ENCODE assay signal across 12 mouse cellular contexts in the genomic region with DNA sequence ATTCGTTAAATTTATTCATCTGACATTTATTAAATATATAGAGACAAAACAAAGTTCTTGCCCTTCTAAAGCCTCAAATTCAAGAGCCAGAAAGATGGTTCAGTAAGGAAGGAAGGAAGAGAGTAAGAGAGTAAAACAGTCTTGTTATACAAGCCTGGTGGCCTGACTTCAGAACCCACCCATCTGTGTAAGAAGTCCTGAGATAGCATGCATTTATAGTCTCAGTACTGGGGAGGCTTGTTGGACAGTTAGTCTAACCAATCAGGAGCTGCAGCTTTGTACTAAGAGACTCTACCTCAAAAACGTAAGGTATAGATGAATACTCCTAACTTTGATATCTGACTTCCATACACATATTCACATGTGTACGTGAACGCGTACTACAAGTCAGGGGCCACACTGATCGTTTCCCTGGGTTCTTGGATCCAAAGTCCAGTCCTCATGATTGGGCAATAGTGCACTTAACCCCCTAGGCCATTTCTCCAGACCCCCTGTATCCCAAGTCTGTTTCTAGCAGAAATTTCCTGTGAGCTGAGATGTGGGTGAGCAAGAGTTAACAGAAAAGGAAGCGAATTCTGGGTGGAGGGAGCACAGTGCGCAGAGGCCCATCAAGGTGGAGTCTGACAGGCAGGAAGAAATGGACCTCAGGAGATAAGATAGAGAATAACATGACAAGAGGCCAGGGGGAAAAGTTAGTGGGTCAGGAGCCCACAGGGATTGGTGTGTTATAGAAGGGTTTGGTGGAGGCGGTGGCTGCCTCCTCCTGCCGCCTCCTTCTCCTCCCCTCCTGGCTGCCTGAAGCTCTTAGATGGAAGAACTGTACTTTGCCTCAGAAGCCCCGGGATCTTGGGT.
DNase-seq lines count a peak whose midpoint lies in the region; ATAC-seq and TF ChIP-seq lines count a peak whose summit lies in the region.
"Had no signal": no experiment of that assay in that cellular context is flagged by ENCODE, and none has a peak within 500 bp of the region (broad histone marks: within the 10 kb centered on the region; RNA-seq: fewer than 3 reads in every experiment).

No protein-coding gene starts in this region.

- H3K9ac ChIP-seq in kidney, postnatal 0 days (ENCODE audit: low read depth, low read length), result no peak overlapping the region
- no peak overlapping the region for H3K9ac ChIP-seq in kidney, embryonic 14.5 days (ENCODE audit: low read depth, low read length)
- H3K9ac ChIP-seq in liver, postnatal 0 days (replicated peaks), result no peak overlapping the region
- H3K9ac ChIP-seq: hindbrain, embryonic 13.5 days had no signal

- H3K4me3 ChIP-seq in kidney, postnatal 0 days (replicated peaks; ENCODE audit: low read depth, low read length), result no peak overlapping the region
- no peak overlapping the region for H3K4me3 ChIP-seq in kidney, embryonic 14.5 days (ENCODE audit: low read length)
- H3K4me3 ChIP-seq in liver, postnatal 0 days (ENCODE audit: low read depth, low read length), result no peak overlapping the region
- H3K4me3 ChIP-seq: hindbrain, embryonic 13.5 days; left cerebral cortex, adult 2 months; myocyte had no signal

- peak; percentile 66 for TF ChIP-seq EP300 in liver, postnatal 0 days (IDR thresholded peaks at IDR 0.05; ENCODE audit: low read depth)

- no peak overlapping the region for H3K4me2 ChIP-seq in kidney, postnatal 0 days (ENCODE audit: low read length)
- H3K4me2 ChIP-seq in kidney, embryonic 14.5 days (replicated peaks; ENCODE audit: low read depth, low read length), result no peak overlapping the region
- H3K4me2 ChIP-seq in liver, postnatal 0 days (ENCODE audit: low read depth, low read length), result peak overlapping the region; percentile 40
- H3K4me2 ChIP-seq: hindbrain, embryonic 13.5 days had no signal

- H3K27ac ChIP-seq in kidney, postnatal 0 days, result no peak overlapping the region
- H3K27ac ChIP-seq in kidney, embryonic 14.5 days (ENCODE audit: low read depth, low read length), result no peak overlapping the region
- H3K27ac ChIP-seq in liver, postnatal 0 days (ENCODE audit: low read depth), result no peak overlapping the region
- H3K27ac ChIP-seq: hindbrain, embryonic 13.5 days; left cerebral cortex, adult 2 months had no signal

- 73% methylated on average over 10 of the region's 11 CpGs for WGBS in kidney, postnatal 0 days
- WGBS in kidney, embryonic 14.5 days, result 81% methylated on average over 11 of the region's 11 CpGs
- 34% methylated on average over 11 of the region's 11 CpGs for WGBS in liver, postnatal 0 days (ENCODE audit: insufficient replicate concordance)

- no peaks in the 10 kb centered on the region for H3K36me3 ChIP-seq in kidney, postnatal 0 days (ENCODE audit: insufficient read depth, low read length)
- H3K36me3 ChIP-seq in kidney, embryonic 14.5 days (ENCODE audit: control insufficient read depth, insufficient read depth, low read length), result no peaks in the 10 kb centered on the region
- H3K36me3 ChIP-seq in liver, postnatal 0 days (replicated peaks; ENCODE audit: insufficient read depth, low read length), result no peaks in the 10 kb centered on the region
- H3K36me3 ChIP-seq: hindbrain, embryonic 13.5 days had no signal

- H3K9me3 ChIP-seq in kidney, postnatal 0 days (replicated peaks; ENCODE audit: low read length), result no peaks in the 10 kb centered on the region
- H3K9me3 ChIP-seq in kidney, embryonic 14.5 days (ENCODE audit: control insufficient read depth, low read length), result no peaks in the 10 kb centered on the region
- H3K9me3 ChIP-seq in liver, postnatal 0 days (ENCODE audit: low read length), result no peaks in the 10 kb centered on the region
- H3K9me3 ChIP-seq: hindbrain, embryonic 13.5 days had no signal

- H3K27me3 ChIP-seq in kidney, postnatal 0 days (ENCODE audit: insufficient read depth, low read length), result no peaks in the 10 kb centered on the region
- no peaks in the 10 kb centered on the region for H3K27me3 ChIP-seq in kidney, embryonic 14.5 days (ENCODE audit: control insufficient read depth, insufficient read depth, low read length)
- no peaks in the 10 kb centered on the region for H3K27me3 ChIP-seq in liver, postnatal 0 days (ENCODE audit: insufficient read depth, low read length)
- H3K27me3 ChIP-seq: hindbrain, embryonic 13.5 days had no signal

- DNase-seq in kidney, postnatal 0 days (ENCODE audit: low spot score), result peak; percentile 7
- DNase-seq in MEL-GATA-1-ER (ENCODE audit: extremely low read depth, low read depth), result peak; percentile 96
- DNase-seq in c-Kit-positive CD71-positive TER-119-positive erythroid progenitor cells, embryonic 14.5 days (ENCODE audit: low spot score), result peak; percentile 66
- DNase-seq in liver, postnatal 0 days, result no peak
- DNase-seq in spleen, adult 12 weeks (ENCODE audit: low spot score), result no peak
- DNase-seq: cerebellum, postnatal 36 days; kidney, postnatal 14 days had no signal

- TF ChIP-seq CTCF in kidney, postnatal 0 days (IDR thresholded peaks at IDR 0.05; ENCODE audit: low read depth), result no peak
- TF ChIP-seq CTCF in liver, postnatal 0 days (IDR thresholded peaks at IDR 0.05; ENCODE audit: low read depth), result no peak

- no peak for ATAC-seq in kidney, postnatal 0 days (replicated peaks; ENCODE audit: low FRiP score, low read depth)
- no peak for ATAC-seq in kidney, embryonic 14.5 days (ENCODE audit: low FRiP score, low TSS enrichment)
- peak; percentile 91 for ATAC-seq in liver, postnatal 0 days
- ATAC-seq in erythroid progenitor cell, adult 5-6 weeks (replicated peaks; ENCODE audit: low FRiP score, poor library complexity, severe bottlenecking), result no peak

- H3K4me1 ChIP-seq in kidney, postnatal 0 days (replicated peaks; ENCODE audit: insufficient read depth, low read length), result no peaks in the 10 kb centered on the region
- no peaks in the 10 kb centered on the region for H3K4me1 ChIP-seq in kidney, embryonic 14.5 days (ENCODE audit: control insufficient read depth, insufficient read depth, low read length)
- H3K4me1 ChIP-seq in liver, postnatal 0 days (ENCODE audit: insufficient read depth), result peaks cover 3% of the 10 kb centered on the region; the same call in 1 of the 2 replicates

Comparison
In these comparisons a context has a peak if more than half of its experiments do, and no peak if none do; other contexts are left out.
1. DNase-seq: peak in kidney, postnatal 0 days (single experiment), MEL-GATA-1-ER (single experiment) and c-Kit-positive CD71-positive TER-119-positive erythroid progenitor cells, embryonic 14.5 days (single experiment); none in liver, postnatal 0 days (single experiment) and spleen, adult 12 weeks (single experiment).